Mouse (Mus musculus): ENCODE measurements at regions not wholly inside any gene's neighbourhood (a gene's known extent, or its start where the extent isn't known, plus 50 kb on each side); places are given as distances from the start of the nearest gene placed in this dataset.

DNA sequence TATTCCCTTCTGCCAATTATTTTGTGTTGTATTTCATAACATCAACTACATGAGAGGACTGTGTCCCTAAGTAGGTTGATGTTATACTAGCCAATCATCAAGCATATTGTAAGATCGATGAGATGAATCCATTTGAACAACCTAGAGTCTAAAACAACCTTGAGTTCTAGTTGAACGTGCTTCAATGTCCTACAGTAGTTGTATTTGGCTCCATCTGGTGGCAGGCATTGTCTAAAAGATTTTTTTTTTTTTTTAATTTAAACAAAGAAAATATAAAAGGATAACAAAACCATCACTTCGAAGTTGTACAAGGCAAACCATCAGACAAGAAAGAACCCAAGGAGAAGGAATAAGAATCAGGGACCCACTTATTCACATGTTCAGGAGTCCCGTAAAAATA, 114.4 kb downstream of the Pih1d3 start:
- peak; percentile 16 for DNase-seq

DNA sequence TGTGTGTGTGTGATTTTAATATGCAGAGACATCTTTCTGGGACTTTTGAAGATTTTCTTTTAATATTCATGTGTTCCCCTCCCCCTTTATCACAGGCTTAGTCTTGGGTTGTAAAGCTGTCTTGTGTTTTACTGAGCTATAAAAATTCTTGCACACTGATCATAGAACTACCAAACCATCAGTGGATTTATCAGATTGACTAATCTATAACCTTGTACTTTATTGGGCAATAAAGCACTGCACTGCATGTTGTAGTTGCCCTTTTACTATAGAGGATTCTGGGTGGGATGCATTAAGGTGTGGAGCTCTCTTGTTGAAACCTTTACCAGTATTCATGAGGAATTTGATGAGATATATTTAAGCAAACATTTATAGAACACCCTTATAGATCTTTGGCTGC, 141.3 kb downstream of the Pih1d3 start:
- DNase-seq = no peak

DNA sequence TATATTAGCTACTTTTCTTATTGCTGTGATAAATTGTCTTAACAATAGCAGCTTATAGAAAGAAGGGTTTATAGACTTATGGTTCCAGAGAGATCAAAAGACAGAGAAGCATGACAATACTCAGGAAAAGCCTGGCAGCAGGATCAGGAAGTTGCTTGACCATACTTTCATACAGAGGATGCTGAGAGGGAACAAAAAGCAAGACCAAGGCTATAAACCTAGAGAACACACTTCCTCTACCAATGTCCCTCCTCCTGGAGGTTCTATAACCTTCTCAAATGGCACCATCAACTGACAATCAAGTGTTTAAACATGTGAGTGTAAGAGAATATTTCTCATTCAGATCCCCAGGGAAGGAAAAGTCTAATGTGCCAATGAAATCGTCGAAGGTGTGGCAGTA, 154.7 kb downstream of the Pih1d3 start:
- no peak for DNase-seq

DNA sequence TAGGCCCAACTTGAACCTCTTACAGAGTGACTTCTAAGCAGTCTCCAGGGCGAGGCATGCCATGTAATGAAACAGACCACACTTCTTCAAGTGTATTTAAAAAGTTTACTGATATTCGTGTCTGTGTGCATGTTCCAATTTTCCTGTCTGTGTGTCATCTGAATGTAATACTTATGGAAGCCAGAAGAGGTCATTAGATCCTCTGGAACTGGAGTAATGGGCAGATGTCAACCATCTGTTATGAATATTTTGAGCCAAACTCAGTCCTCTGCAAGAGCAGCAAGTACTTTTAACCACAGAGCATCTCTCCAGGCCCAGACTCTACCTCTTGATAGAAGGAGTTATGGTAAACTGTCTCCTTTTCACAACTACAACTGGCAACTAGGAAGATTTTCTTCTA, 156.4 kb downstream of the Pih1d3 start:
- no peak for DNase-seq

DNA sequence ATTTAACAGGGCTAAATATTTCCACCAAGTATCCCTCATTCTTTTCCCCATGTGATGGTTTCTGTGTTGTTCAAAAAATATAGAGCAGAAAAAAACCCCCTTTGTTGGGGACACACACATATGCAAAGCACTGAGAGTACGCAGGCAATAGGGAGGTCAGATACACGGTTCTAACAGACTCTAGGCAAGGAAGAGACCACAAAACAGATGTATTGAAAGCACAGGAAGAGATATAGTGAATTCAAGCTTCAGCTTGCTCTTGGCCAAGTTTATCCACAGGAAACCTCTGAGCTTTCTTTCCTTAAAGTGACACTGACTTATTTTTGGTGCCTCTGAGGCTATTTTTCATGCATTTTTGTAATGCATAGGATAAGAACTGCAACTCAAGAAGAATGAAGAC, 157.7 kb downstream of the Pih1d3 start:
- no peak for DNase-seq

DNA sequence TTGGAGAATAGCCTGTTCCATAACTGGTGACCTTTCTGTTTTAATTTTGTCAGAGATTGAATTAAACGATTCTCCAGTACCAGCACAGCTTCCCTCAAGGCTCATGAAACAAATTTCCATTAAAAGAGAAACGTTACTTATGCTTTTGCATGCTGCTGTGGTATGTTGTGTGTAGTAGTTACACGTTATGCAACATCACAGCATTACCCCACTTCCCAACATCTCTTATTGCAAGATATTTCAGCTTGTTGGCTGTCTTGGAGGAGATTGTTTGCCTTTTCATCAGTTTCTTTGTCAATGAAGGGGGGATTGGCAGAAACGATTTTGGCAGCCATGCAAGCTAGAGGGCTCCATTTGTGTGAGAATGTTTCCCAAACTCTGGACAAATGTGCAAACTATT, 159.6 kb downstream of the Pih1d3 start:
- DNase-seq = no peak

All from kidney, postnatal 10 days (tissue).